Mouse (Mus musculus): Measurements from ENCODE around the gene 4930539E08Rik.

4930539E08Rik gene

GRCm38 (mm10) chr17:28856030-28856429 lies 59.1 kb downstream of the 4930539E08Rik start:
- DNase-seq (ENCODE audit: low spot score in 2 of 2), result no peak

- DNase-seq (ENCODE audit: low spot score in 2 of 2), result peak in 1 of 2 experiments; percentile 31
Measured at GRCm38 (mm10) chr17:28855166-28855885, 59.8 kb downstream of the 4930539E08Rik start.

- no peak for DNase-seq (ENCODE audit: low spot score in 2 of 2)
Measured at GRCm38 (mm10) chr17:28854377-28854776, 60.7 kb downstream of the 4930539E08Rik start.

- DNase-seq (ENCODE audit: low spot score in 2 of 2), result no peak
Measured at GRCm38 (mm10) chr17:28850511-28850910, 64.6 kb downstream of the 4930539E08Rik start.

- DNase-seq (ENCODE audit: low spot score in 2 of 2), result no peak
Measured at GRCm38 (mm10) chr17:28846974-28847617, 68.0 kb downstream of the 4930539E08Rik start.
